Mouse (Mus musculus) embryonic fibroblast, embryonic 13.5 days (primary cell): ENCODE results near the gene Hdgfl1.

Experiments used
- CTCF ChIP-seq: IDR thresholded peaks from 2 replicates; pipeline ENCODE4 v1.5.1; 2011; ENCODE audit warnings: mild to moderate bottlenecking, control low read depth, low read length, moderate library complexity, borderline replicate concordance; ENCODE audit not compliant: insufficient read depth
- POLR2A ChIP-seq: IDR thresholded peaks from 2 replicates; pipeline ENCODE4 v1.6.1; 2011; ENCODE audit warnings: low read depth, mild to moderate bottlenecking, control low read depth, low read length, moderate library complexity

GRCm38 (mm10) chr13:26752863-26753262 lies 17.1 kb downstream of the Hdgfl1 start:
- no peak for TF ChIP-seq CTCF
- TF ChIP-seq POLR2A: no peak
